Mouse (Mus musculus) cerebellum, adult 11-12 months (tissue): ENCODE measurements at regions not wholly inside any gene's neighbourhood (a gene's known extent, or its start where the extent isn't known, plus 50 kb on each side); places are given as distances from the start of the nearest gene placed in this dataset.

Experiments
- DNase-seq: peaks from one replicate; pipeline ENCODE4 v3.0.0; 2022

- no peak for DNase-seq
These were observed 91.5 kb downstream of the Fam84b start for GRCm38 (mm10) chr15:60762071-60762470.

- peak; percentile 8 for DNase-seq
These were observed 93.6 kb downstream of the Fam84b start for GRCm38 (mm10) chr15:60760015-60760437.

DNA sequence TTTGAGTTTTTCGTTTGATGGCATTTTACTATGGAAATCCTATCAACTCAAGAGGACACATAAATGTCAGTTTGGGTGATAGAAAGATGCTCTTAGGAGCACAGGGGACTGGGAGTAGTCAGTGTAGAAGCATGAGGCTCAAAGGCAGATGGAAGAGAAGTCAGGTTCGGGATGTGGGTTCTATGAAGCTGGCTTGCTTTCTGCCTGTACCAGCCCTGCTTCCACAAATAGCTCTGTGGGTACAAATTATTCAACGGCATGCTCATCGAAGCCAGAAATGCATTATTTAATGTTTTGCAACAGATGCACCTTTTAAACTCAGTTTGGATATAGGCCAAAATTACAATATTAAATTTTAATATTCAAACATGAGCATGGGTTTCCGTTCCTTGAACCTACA lies 99.3 kb downstream of the Fam84b start:
- DNase-seq = no peak

DNA sequence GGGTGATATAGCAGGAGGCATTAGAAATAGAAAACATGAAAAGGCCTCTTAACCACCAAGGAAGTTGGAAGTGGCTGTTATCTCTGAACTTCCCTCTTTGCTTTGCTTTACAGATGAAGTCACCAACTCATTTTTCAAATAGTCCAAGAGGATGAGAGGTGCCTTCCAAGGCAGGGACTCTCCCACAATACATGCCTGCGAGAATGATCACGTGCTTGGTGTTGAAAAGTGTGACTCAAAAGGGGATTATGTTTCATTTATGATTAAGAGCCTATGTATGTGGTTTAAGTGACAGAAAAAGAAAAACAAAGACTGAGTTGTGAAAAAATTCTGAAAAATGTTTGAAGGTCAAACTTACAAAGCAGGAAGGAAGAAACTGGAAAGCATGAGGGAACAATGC lies 114.0 kb downstream of the Fam84b start:
- no peak for DNase-seq

GRCm38 (mm10) chr15:60738258-60738657 lies 115.3 kb downstream of the Fam84b start:
- no peak for DNase-seq

GRCm38 (mm10) chr15:60732416-60732815 lies 121.2 kb downstream of the Fam84b start:
- no peak for DNase-seq

- DNase-seq = no peak
These were observed 124.8 kb downstream of the Fam84b start for GRCm38 (mm10) chr15:60728754-60729153.

DNA sequence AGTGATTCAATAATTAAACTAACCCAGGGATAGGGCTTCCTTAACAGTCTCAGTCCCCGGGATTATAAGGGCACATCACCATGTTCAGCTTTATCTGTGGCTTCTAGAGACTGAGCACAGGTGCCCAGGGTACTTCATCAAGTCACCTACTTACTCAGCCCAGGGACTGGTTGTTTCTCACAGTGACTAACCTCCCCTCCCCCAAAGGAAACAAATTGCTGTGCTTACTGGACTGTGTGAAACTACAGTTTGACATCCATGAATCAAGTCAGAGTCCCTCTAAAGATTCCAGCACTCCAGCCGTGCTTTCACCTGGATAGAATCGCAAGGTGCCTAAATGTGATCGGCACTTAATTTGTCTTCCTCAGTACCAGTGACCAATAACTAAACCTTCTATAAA lies 125.2 kb downstream of the Fam84b start:
- no peak for DNase-seq

- DNase-seq = no peak
These were observed 134.2 kb downstream of the Fam84b start for GRCm38 (mm10) chr15:60719332-60719731.

- DNase-seq = no peak
These were observed 144.9 kb downstream of the Fam84b start for GRCm38 (mm10) chr15:60708678-60709077.

- DNase-seq = no peak
These were observed 147.6 kb downstream of the Fam84b start for GRCm38 (mm10) chr15:60706009-60706408.

- DNase-seq = no peak
These were observed 152.3 kb downstream of the Fam84b start for GRCm38 (mm10) chr15:60701273-60701672.

GRCm38 (mm10) chr15:60694746-60695145 lies 158.8 kb downstream of the Fam84b start:
- DNase-seq = no peak

- DNase-seq = no peak
These were observed 159.7 kb downstream of the Fam84b start for GRCm38 (mm10) chr15:60693751-60694500.

DNA sequence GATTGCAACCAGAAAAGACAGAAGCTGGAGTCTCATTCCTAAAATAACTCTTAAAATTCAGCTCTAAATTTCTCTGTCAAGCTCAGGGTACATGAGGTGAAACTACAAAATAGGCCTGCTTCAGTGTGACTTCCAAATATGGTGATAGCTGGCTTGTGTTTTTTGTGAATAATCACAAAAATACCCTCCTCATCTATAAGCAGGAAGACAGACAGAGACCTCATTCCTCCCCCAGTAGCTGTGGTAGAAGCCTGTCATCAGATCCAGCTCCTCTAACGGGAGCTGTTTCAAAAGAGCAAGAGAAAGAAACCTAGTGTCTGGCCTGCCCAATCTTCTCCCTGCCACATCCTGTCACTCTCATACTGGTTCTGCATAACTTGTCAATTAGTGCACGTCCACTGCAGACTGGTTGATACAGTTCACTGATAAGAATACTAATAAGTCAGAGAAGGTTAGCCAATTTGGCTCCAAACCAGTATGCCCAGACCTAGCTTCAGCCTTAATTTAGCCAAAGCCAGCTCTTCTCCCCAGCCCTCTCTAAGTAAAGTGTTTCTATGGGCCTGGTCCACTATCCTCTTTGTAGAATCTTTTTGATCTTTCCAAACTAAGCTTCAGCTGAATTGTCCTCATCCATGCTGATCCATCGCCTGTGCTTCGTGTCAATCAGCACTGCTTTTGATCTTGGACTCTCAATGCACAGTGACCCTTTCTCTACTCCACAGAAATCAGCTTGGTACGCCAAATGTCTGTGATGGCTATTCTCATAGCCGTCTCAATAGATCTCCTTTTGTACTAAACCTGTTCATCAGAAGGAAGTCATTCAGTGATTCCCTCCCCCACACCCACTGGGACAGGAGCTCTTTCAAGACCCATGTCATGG lies 160.6 kb downstream of the Fam84b start:
- no peak for DNase-seq

DNA sequence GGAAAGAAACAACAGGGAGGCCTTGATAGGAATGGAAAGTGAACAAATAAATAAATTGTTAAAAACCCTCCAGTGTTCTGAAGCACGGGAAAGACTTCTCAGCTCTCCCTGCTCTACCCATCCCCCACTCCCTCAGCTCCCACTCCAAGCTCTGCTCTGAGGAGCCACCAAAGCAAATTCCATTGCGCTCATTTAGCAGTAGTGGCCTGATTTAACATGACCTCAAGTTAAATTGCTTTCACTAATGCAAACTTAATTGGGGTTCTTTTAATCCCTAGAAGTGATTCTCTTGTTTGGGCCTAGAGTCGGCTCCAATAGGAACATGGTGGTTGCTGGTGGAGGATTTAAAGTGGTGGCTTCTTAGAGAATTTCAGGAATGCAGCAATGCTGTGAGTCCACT lies 161.4 kb downstream of the Fam84b start:
- no peak for DNase-seq

GRCm38 (mm10) chr15:60677397-60677796 lies 176.2 kb downstream of the Fam84b start:
- no peak for DNase-seq

DNA sequence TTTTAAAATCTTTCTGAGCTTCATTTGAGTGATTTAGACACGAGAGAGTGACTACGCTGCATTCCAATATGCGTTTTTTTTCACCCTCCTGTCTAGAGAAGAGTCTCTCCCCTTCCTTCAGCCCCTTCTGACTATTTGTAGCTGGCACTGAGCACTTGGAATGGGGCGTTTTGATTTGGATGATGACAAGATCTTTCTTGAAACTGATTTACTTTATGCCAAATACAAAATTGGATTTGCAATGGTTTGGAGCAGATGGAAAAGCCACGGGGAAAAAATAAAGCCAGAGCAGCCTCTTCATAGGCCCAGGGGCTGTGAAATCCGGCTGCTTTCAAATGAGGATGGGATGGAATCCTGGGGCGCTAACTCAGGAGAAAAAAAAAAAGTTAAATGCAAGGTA lies 196.0 kb downstream of the Fam84b start:
- peak; percentile 3 for DNase-seq

DNA sequence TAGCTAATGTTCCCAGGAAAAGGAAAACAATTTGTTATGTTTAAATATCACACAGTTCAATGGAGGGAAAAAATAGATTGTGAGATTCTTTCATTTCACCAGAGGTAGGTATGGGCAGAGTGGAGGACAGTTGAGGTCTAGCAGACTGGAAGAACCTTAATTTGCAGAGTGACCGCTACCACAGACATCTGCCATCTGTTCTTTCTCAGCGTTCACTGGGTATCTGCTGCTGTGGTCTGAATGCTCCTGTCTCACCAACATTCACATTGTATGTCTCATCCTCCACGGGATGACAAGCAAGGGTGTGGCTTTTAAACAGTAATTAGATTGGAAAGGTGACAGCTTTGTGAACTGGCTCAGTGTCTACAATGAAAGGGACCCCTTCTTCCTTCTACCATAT lies 198.5 kb downstream of the Fam84b start:
- no peak for DNase-seq

GRCm38 (mm10) chr15:60649252-60649651 lies 204.3 kb downstream of the Fam84b start:
- no peak for DNase-seq

DNA sequence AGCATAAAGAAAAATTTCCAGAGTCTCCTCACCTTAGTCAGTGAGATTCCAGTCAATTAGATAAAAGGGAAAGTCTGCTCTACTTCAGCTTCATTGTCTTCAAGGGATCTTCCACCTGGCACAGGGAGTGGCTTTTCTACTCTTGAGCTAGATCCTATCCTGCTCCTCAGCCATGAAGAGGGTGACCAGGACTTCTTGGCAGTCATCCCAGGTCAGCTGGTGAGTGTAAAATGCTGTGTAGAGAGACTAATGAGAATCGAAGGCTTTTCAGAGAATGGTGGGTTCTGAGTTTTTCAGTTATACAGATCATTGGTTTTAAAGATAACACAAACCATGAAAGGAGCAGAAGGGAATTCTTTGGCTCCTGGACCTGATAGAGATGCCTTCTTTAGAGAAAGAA lies 211.8 kb downstream of the Fam84b start:
- DNase-seq = no peak

GRCm38 (mm10) chr15:60633457-60633850 lies 220.1 kb downstream of the Fam84b start:
- DNase-seq = no peak

DNA sequence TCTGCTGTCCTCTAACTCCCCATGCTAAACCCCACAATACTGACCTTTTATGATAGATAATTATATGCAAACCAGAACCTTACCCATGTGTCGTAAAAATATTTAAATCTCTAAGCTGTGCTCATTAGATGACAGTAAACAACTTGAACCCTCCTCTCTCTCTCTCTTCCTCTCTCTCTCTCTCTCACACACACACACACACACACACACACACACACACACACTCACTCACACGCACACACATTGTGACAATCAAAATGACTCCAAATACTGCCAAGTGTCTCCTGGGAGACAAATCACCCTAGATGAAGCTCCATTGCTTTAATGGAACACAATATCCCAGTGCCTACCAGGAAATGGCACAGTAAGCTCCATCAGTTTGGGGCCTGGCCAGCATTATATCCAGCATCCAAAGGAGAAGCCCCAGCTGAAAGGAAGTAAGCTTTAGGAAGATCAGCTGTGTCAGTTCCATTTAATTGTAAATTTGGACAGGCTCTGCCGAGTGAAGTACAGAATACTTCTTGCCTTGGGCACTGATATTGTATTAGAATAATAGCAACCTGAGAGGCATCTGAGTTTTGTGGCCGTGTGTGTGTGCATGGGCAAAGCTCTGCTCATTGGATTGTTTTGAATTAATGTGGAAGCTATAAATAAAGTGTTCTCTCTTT lies 220.7 kb downstream of the Fam84b start:
- no peak for DNase-seq
